Mouse (Mus musculus) c-Kit-negative CD71-positive TER-119-positive erythroid progenitor cells, embryonic 14.5 days (primary cell): ENCODE results near the gene Phlda2.

ENCODE experiments used
- DNase-seq: peaks from one replicate; pipeline ENCODE4 v3.0.0-alpha.2; 2013; ENCODE audit warnings: low read depth, low spot score

The Phlda2 gene

DNA sequence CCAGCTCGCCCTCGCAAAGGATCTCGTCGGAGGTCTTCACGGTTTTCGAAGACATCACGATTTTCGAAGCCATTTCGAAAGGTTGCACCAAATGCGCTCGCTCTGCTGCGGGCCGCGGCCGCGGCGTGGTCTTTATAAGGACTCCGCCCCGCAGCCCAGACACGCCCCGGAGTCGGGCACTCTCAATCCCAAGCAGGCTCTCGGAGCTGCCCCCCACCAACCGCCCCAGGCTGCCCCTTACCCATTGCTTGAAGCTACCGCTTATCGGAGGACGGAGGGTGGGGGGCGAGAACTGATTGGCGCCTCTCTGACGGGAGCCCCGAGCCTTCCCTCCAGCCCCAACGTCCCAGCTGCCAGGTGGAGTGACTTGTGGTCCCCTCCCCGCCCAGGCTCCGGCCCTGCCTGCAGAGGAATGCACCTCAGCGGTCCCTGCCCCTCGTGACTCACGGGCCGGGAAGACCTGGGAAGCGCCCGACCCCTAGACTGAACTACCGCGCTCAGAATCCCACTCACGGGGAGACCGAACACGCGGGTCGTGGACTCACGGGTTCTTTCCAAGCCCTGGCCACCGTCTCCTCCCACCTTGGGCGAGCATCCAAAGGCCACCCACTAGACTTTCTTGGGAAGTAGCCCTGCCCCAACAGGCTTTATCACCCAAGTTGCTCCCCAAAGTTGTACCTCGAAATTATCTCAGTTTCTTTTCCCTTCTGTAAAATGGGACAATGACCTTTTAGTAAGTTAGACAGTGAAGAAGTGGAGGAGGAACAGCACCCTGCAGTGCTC lies at the start of gene Phlda2:
Gene Phlda2, minus strand, starts transcription at position 733 of the 783 bp plus-strand sequence.
- DNase-seq: no peak

DNA sequence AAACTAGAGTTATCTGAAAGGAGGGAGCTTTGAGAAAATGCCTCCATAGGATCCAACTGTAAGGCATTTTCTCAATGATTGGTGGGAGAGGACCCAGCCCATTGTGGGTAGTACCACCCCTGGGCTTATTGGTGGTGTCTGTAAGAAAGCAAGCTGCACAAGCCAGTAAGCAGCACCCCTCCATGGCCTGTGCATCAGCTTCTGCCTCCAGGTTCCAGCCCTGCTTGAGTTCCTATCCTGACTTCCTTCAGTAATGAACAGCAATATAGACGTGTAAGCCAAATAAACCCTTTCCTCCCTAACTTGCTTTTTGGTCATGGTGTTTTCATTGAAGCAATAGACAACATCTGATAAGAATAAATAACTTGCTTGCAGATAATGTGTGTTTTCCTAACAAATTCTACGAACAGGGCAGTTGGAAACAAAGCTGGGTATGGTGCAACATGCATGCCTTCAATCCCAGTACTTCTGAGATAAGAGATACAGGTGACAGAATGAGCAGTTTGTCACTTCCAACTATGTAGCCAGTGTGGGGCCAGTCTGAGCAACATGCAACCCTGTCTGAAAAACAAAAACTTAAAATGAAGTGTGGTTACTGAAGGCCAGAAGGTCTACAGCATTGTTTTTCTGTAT lies 46.8 kb upstream of the Phlda2 start:
- DNase-seq: no peak

DNA sequence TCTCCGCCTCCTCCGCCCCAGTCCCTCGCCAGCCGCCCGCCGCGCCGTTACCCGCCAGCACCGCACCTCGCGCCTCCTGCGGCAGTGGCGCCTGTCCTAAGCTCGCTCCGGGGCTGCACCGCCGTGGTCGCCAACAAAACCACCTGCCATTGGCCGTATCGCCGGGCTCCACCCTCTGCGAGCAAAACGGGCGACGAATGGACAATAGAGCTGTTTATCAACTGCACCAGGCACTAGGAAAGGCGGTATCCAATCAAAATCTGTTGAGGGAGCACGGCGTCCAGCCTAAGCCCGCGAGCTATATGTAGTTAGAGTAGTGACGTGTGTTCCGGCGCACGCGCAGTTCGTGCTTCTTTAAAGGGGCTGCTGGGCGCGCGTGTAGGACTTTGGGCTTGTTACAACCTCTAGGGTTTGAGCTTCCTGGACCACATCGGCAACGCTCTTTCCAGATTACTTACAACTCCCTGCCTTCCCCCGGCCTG lies 46.1 kb upstream of the Phlda2 start, which contains the start of gene Nap1l4:
Gene Nap1l4, minus strand, starts transcription at position 131 of the 482 bp plus-strand sequence.
- peak; percentile 95 for DNase-seq

DNA sequence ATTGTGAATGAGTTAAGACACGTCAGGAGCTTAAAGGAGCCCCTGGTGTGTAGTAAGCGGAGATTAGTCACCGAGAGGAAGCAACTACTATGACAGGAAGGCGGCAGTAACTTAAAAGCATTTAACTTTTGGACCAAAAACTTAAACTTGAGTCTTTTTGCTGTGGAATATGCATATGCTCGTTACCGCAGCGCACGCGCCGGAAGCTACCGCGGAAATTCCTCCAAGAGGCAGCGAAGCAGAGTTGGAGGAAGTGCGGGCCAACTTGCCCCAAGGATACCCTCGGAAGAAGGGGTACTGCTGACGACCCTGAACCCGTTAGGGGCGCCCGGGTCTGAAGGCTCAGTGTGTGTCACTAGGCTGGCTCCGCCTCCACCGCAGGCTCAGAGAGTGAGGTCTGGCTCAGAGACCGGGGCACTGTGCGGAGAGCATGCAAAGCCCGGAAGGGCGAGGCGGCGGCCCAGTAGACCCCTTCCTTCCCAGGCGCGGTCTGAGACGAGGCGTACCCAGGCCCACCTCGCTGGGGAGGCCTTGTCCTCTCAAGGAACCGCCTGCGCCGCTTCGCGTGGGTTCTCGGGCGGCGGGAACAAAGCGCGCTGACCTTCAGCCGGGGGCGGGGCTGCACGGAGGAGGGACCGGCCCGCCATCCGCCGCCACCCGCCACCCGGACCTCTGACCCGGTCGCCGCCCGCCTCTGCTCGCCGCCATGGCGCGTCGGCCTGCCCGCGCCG lies 45.4 kb upstream of the Phlda2 start:
- peak; percentile 51 for DNase-seq

DNA sequence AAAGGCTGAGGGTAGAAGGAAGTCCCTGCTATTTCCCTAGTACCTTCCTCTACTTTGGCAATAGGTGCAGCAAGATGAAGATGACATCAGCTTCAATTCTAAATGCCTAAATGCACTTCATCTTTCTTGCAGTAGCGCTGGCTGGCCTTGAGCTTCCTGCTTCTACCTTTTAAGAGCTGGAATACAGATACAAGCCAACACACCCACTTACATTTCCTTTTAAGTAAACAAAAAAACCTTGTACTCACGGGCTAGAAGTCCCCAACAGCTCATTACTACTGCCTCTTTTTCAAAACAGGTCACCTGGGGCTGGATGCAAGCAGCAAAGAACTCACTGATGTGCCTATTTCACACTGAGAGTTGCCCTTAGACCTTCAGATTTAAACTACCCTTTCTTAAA lies 43.6 kb upstream of the Phlda2 start:
- no peak for DNase-seq

DNA sequence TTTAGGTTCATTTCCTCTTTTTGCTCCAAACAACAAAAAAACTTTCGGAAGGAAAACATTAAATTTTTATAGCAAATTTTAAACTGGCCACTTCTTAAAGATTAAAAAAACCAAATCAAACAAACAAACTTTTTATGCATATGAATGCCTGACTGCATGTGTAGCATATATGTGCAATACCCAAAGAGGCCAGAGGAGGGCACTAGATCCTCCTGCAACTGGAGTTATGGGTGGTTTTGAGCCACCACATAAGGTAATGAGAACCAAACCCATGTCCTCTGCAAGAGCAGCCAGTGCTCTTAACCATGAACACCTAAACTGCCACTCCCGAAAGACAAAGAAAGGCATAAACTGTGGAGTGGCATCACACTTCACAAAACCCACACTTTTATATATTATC lies 41.4 kb upstream of the Phlda2 start:
- DNase-seq: peak; percentile 26

DNA sequence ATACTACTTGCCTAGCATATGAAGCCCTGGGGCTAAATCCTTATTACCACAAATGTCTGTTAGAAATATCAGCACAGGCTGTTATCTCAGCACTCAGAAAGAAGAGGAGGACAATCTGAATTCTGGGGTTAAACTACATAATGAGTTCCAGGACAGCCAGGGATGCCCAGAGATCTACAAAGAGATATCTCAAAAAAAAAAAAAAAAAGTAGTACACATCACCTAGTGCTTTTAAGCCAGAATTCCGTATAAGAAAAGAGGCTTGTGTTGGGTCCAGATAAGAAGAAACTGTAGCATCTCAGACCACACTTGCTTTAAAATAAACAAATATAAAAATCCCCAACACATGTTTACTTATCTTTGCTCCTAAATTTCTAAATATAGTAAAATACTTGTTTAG lies 35.7 kb upstream of the Phlda2 start:
- DNase-seq: no peak

DNA sequence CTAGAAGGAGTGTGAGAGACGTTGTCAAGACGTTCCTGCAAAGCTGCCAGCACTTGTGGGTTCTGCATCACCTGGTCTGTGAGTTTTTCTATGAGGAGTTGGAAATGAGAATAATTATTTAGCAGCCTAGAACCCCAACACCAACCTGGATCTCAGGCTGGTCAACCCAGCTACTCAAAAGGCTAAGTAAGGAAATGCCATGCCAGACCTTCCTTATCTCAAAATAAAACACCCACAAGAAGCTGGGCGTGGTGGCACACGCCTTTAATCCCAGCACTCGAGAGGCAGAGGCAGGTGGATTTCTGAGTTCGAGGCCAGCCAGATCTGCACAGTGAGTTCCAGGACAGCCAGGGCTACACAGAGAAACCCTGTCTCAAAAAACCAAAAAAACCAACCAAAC lies 35.3 kb upstream of the Phlda2 start:
- DNase-seq: peak; percentile 24

DNA sequence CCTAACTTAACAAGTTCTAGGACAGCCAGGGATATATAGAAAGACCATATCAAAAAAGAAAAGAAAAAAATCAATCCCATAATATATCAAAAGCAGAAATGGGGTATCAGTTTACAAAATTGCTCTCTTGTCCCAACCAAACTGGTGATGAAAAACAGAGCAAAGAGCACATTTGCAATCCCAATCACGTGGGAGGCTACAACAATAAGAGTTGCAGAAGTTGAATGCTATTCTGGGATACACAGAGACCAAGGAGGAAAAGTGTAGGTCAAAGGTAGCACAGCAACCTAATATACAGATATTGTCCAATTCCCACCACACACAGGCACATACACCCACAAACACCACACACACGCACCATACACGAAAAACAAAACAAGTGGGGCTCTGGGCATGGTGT lies 33.3 kb upstream of the Phlda2 start:
- no peak for DNase-seq

DNA sequence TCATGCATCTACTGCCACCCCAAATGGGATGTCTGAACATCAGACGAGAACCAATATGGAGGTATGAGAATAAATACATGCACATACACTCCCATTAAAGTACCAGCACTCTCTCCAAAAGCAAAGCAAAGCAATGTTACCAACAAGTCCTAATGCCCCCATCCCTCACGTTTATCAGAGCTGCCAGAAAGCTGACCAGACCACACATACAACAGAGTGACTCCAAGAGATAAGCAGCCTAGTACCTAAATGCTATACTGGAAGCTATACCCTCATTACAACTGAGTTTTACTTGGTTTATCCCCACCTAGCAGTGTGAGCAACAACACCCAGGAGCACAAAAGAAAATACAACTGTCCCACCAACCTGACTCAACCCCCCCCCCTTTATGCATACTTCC lies 30.3 kb upstream of the Phlda2 start:
- DNase-seq: peak; percentile 17

DNA sequence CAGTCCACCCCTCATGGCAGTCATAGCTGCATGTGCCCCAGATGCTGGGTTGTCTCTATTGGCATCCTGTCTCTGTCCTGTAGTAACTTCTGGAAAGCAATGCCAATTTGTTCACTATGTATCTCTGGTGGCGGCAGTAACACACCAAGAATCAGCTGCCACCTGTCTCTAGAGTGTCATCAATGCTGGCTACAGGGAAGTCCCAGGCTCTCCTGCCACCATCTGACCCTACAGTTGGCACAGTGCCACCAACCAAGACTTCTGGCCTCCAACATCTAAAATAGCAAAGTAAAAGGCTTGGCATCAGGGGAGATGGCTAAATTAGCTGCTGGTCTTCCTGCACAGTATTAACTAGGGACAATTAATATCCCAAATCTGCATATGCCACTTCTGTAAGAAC lies 29.5 kb upstream of the Phlda2 start:
- no peak for DNase-seq

DNA sequence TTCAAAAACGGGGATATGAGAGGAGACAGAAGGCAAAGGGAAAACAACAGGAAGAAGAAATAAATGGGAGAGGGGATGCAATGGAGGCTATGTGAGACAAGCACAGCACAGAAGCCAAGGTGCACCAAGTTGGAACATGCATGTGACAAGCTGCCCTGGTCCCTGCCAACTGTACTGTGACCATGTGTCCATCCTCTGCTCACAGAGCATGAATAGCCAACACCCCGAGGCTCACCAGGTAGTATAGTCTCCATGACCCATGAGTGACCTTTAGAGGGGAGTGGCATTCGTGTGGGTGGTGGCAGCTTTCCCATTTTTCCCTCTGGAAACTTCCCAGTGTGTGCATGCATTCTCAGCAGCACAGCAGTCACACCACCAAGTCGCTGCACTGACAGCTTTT lies 16.4 kb upstream of the Phlda2 start:
- DNase-seq: no peak

DNA sequence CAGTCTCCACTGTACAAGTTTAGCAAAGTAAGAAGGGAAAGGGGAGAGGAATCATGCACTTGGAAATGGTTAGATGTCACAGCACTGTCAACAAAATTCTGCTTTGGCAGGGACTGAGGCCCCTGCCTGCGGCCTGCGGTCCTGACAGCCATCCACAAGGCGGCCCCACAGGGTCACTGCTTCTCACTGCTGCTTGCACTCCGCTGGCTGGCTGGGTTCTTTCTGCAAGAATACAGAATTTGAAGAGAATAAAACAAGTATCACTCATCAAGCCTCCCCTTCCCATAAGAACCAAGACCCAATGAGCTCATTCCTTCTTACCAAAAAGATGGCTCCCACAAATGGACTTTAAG lies 11.4 kb upstream of the Phlda2 start:
- no peak for DNase-seq

DNA sequence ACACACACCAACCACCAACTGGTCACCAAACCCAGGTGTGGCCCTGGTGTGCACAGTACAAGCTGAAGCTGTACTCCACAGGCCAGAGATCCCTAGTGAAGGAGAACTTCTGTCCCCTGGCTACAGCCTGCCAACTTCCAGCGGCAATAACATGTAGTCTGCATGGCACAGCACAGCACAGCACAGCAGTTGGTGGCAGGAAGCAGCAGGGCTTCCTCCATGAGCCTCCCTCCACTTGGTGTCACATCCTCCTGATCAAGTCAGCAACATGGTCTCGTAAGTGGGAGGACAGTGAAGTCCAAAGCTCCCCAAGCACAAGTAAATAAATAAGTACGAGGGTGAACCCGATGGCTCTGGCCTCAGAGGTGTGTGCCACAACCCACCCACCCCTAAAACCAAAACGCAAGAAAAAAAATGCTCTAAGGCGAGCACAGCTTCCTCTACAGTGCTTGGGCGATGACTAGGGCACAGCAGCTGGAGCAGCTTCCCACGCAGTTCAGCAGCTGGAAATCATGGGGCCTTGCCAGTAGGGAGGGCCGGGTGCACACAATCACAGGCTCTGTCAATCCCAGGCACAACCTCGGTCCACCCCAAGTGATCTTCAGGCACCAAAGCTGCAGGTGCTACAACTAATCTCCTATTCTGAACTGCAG lies 10.9 kb upstream of the Phlda2 start:
- DNase-seq: no peak

DNA sequence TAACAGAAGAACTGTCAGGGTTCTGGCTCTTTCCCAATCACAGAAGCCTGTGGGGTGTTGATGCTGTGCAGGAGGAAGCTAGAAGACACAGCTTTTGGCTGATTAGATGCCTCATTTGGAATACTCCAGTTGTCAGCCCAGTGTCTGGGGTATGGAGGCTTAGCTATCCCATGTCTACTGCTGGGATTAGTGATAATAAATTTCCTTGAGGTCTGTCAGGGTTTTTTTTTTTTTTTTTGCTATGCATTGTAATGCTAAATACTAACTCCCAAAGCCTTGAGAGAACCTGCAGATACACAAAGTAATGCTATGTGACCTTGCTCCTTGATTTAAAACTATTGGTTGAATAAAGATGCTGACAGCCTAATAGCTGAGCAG lies 8.4 kb upstream of the Phlda2 start:
- DNase-seq: no peak

DNA sequence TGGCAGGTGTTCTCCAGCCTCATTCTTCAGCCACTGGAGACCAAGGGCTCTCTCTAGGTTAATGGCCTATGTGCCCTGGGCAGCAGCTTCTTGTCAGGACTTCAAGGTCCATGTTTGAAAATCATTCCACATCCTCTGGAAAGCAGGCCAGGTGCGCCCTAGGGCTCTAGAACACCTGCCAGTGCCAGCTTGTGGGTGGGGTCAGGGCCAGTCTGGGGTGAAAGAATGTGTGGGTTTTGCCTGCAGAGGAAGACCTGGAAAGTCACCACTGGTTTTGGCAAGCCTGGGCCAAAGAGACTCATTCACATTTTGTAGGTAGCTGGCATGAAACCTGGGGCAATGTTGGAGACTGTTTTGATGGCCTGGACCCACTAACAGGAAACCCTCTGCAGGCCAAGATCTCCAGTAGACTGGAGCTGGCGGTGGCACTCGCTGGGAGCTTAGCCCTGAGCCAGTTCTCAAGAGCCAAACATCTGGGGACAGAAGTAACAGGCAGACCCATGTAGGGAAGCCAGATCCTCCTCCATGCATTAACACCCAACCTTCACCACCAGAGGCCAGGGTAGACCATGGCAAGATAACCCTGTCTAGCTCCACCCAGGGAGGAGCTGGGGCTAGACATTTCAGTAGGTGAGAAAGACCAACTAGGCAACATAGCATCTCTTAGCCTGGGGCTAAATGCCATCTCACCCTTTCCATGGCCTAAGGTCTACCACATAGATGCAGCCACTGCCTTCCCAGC lies 7.8 kb upstream of the Phlda2 start:
- no peak for DNase-seq

DNA sequence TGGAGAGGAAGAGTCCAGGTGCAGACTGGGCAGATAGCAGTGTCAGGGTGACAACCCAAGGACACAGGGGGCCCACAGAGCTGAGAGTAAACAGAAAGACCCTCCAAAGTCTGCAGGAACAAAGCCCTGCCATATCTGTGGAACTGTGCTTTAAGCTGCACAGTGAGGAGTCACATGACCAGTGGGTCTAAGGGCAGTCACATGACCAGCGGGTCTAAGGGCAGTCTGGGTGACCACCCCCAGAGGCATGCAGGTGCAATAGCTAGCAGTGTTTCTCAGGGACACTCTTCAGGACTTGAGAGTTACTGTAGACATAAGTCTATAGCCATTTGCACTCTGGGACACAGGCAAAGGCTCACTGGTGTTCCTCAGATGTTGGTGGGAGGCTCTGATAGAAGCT lies 6.6 kb upstream of the Phlda2 start:
- DNase-seq: no peak

DNA sequence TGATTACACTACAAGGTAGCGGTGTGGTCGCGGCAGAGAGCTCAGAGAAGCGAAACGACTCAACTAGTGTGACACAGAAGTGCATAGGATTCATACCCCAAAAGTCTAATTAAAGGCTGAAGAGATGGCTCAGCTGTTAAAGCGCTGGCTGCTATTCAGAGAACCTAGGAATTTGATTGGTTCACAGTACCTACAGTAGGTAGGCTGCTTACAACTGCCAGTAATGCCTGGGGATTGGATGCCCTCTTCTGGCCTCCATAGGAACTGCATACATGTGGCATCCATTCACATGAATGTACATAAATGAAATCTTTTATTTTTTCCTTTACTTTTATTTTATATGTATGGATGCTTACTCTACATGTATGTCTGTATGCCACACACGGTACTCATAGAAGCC lies 3.7 kb upstream of the Phlda2 start:
- peak; percentile 25 for DNase-seq

DNA sequence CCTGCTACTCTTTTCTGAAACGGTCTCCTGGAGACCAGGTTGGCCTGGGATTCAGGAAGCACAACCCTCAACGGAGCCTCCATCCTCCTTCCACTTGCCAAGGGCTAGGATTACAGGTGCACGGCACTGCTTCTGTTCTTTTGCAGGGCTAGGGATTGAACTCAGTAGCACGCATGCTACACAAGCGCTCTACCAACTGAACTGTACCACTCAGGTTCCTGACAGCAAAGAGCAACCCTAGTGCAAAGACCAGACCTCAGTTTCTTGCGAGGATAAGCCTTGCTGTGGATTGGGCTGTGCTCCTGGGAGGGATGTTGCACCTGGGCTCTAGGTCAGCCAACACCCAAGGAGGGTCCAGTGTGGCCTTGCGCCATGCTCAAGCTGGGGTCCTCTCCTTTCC lies 3.3 kb upstream of the Phlda2 start:
- no peak for DNase-seq

DNA sequence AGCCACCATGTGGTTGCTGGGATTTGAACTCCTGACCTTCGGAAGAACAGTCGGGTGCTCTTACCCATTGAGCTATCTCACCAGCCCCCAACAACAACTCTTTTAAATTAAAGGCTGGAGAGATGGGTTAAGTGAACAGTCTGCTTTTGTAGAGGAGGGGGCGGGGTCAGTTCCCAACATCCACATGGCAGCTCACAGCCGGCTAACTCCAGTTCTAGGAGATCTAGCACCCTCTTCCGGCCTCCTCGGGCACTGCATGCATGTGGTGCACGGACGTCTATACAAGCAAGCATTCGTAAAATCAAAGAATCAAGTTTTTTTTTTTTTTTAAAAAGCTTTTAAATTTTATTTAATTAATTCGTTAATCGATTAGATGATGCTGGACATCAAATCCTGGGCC lies 2.9 kb upstream of the Phlda2 start:
- peak; percentile 15 for DNase-seq

DNA sequence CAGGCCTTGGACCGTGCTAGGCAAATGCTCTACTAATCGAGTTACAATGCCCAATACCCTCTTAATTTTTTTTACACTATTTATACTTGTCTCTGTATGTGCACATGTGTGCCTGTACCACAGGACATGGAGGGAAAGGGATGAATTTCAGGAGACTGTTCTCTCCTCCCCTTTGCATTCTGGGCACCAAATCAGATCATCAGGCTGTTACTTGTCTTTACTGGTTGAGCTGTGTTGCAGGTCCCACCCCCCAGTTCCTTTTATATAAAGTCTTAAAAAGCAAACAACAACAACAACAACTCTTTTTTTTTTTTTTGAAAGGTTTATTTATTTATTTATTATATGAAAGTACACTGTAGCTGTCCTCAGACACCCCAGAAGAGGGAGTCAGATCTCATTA lies 2.5 kb upstream of the Phlda2 start:
- DNase-seq: no peak
